29 mouse cellular contexts compared by ENCODE assay signal in the genomic region with DNA sequence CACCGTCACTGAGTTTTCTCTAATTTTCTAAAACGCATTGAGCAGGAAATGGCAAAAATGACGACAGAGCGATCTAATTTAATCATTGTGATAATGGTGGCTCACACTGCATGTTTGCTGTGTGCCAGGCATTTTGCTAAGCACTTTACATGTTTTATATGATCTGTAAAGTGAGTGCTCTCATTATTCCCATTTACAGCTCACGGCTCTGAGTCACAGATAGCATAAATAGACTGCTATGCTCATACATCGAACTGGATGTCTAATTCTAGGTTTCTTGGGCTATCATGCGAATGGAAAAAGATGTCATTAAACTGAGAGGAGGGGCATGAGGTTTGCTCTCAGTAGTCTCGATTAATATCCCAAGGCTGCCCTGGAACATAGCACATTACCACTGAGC.
DNase-seq lines count a peak whose midpoint lies in the region; ATAC-seq and TF ChIP-seq lines count a peak whose summit lies in the region.
"Had no signal": no experiment of that assay in that cellular context is flagged by ENCODE, and none has a peak within 500 bp of the region (broad histone marks: within the 10 kb centered on the region; RNA-seq: fewer than 3 reads in every experiment).

No protein-coding gene starts in this region.

- H3K27me3 ChIP-seq in forebrain, embryonic 13.5 days = no peaks in the 10 kb centered on the region
- H3K27me3 ChIP-seq in forebrain, embryonic 11.5 days (ENCODE audit: control insufficient read depth, insufficient read depth, low read length) = no peaks in the 10 kb centered on the region
- H3K27me3 ChIP-seq in hindbrain, postnatal 0 days (ENCODE audit: insufficient read depth, low read length) = no peaks in the 10 kb centered on the region
- no peaks in the 10 kb centered on the region for H3K27me3 ChIP-seq in hindbrain, embryonic 11.5 days (ENCODE audit: control insufficient read depth, insufficient read depth, low read length)
- no peaks in the 10 kb centered on the region for H3K27me3 ChIP-seq in forebrain, embryonic 15.5 days
- H3K27me3 ChIP-seq: embryonic facial prominence, embryonic 12.5 days; heart, embryonic 13.5 days; midbrain, embryonic 13.5 days had no signal

- H3K9me3 ChIP-seq in forebrain, embryonic 13.5 days (replicated peaks) = no peaks in the 10 kb centered on the region
- H3K9me3 ChIP-seq in forebrain, embryonic 11.5 days (ENCODE audit: control insufficient read depth, low read length) = no peaks in the 10 kb centered on the region
- H3K9me3 ChIP-seq in hindbrain, postnatal 0 days (ENCODE audit: low read length) = no peaks in the 10 kb centered on the region
- H3K9me3 ChIP-seq in hindbrain, embryonic 11.5 days (ENCODE audit: control insufficient read depth, low read length) = no peaks in the 10 kb centered on the region
- no peaks in the 10 kb centered on the region for H3K9me3 ChIP-seq in forebrain, embryonic 15.5 days
- H3K9me3 ChIP-seq: embryonic facial prominence, embryonic 12.5 days; G1E; heart, embryonic 13.5 days; midbrain, embryonic 13.5 days had no signal

- no peak overlapping the region for H3K9ac ChIP-seq in forebrain, embryonic 13.5 days
- no peak overlapping the region for H3K9ac ChIP-seq in forebrain, embryonic 11.5 days (ENCODE audit: low read length)
- H3K9ac ChIP-seq in hindbrain, postnatal 0 days (replicated peaks; ENCODE audit: low read length) = no peak overlapping the region
- H3K9ac ChIP-seq in hindbrain, embryonic 11.5 days (ENCODE audit: low read depth, low read length) = no peak overlapping the region
- H3K9ac ChIP-seq in forebrain, embryonic 15.5 days (replicated peaks) = no peak overlapping the region
- H3K9ac ChIP-seq: embryonic facial prominence, embryonic 12.5 days; heart, embryonic 13.5 days; liver, embryonic 14.5 days; midbrain, embryonic 13.5 days had no signal

- H3K4me2 ChIP-seq in forebrain, embryonic 13.5 days = no peak overlapping the region
- H3K4me2 ChIP-seq in forebrain, embryonic 11.5 days (ENCODE audit: low read depth, low read length, severe bottlenecking) = no peak overlapping the region
- no peak overlapping the region for H3K4me2 ChIP-seq in hindbrain, postnatal 0 days (ENCODE audit: low read depth, low read length)
- H3K4me2 ChIP-seq in hindbrain, embryonic 11.5 days (replicated peaks; ENCODE audit: low read depth, low read length) = no peak overlapping the region
- no peak overlapping the region for H3K4me2 ChIP-seq in forebrain, embryonic 15.5 days (replicated peaks)
- H3K4me2 ChIP-seq: embryonic facial prominence, embryonic 12.5 days; heart, embryonic 13.5 days; midbrain, embryonic 13.5 days had no signal

- no peak overlapping the region for H3K4me3 ChIP-seq in forebrain, embryonic 13.5 days
- H3K4me3 ChIP-seq in forebrain, embryonic 11.5 days (ENCODE audit: low read depth, low read length) = no peak overlapping the region
- no peak overlapping the region for H3K4me3 ChIP-seq in hindbrain, postnatal 0 days (ENCODE audit: low read length)
- no peak overlapping the region for H3K4me3 ChIP-seq in hindbrain, embryonic 11.5 days (ENCODE audit: low read depth, low read length)
- no peak overlapping the region for H3K4me3 ChIP-seq in forebrain, embryonic 15.5 days
- H3K4me3 ChIP-seq: embryonic facial prominence, embryonic 12.5 days; heart, embryonic 13.5 days; midbrain, embryonic 13.5 days had no signal

- no peaks in the 10 kb centered on the region for H3K4me1 ChIP-seq in forebrain, embryonic 13.5 days
- no peaks in the 10 kb centered on the region for H3K4me1 ChIP-seq in forebrain, embryonic 11.5 days (replicated peaks; ENCODE audit: control insufficient read depth, insufficient read depth, low read length)
- no peaks in the 10 kb centered on the region for H3K4me1 ChIP-seq in hindbrain, postnatal 0 days (ENCODE audit: insufficient read depth, low read length)
- no peaks in the 10 kb centered on the region for H3K4me1 ChIP-seq in hindbrain, embryonic 11.5 days (replicated peaks; ENCODE audit: control insufficient read depth, insufficient read depth, low read length)
- H3K4me1 ChIP-seq in forebrain, embryonic 15.5 days = no peaks in the 10 kb centered on the region
- H3K4me1 ChIP-seq: embryonic facial prominence, embryonic 12.5 days; heart, embryonic 13.5 days; midbrain, embryonic 13.5 days had no signal

- WGBS in forebrain, embryonic 13.5 days = 77% methylated on average over 8 of the region's 8 CpGs
- 91% methylated on average over 8 of the region's 8 CpGs for WGBS in forebrain, embryonic 11.5 days
- WGBS in hindbrain, postnatal 0 days = 77% methylated on average over 8 of the region's 8 CpGs
- WGBS in hindbrain, embryonic 11.5 days = 92% methylated on average over 8 of the region's 8 CpGs
- WGBS in forebrain, embryonic 15.5 days = 71% methylated on average over 8 of the region's 8 CpGs

- H3K36me3 ChIP-seq in forebrain, embryonic 13.5 days (ENCODE audit: poor library complexity, severe bottlenecking) = no peaks in the 10 kb centered on the region
- no peaks in the 10 kb centered on the region for H3K36me3 ChIP-seq in forebrain, embryonic 11.5 days (ENCODE audit: control insufficient read depth, insufficient read depth, low read length)
- no peaks in the 10 kb centered on the region for H3K36me3 ChIP-seq in hindbrain, postnatal 0 days (ENCODE audit: insufficient read depth, low read length)
- no peaks in the 10 kb centered on the region for H3K36me3 ChIP-seq in hindbrain, embryonic 11.5 days (ENCODE audit: control insufficient read depth, insufficient read depth, low read length)
- H3K36me3 ChIP-seq in forebrain, embryonic 15.5 days = no peaks in the 10 kb centered on the region
- H3K36me3 ChIP-seq: embryonic facial prominence, embryonic 12.5 days; G1E; heart, embryonic 13.5 days; midbrain, embryonic 13.5 days had no signal

- no peak for DNase-seq in forebrain, embryonic 11.5 days (ENCODE audit: low spot score)
- no peak for DNase-seq in hindbrain, postnatal 0 days (ENCODE audit: low spot score)
- DNase-seq in hindbrain, embryonic 11.5 days (ENCODE audit: low spot score) = no peak
- DNase-seq in MN1 (ENCODE audit: low spot score) = peak; percentile 10
- DNase-seq in heart, adult 9 months (ENCODE audit: low spot score in 2 of 2) = no peak
- DNase-seq: adrenal gland, postnatal 10 days; cerebellum, adult 11-12 months; cerebellum, adult 9-11 months; embryo, embryonic 11 days; gastrocnemius, postnatal 25 days; heart, adult 18-20 months; heart, postnatal 10 days; kidney, adult 9 months; kidney, postnatal 10 days; layer of hippocampus, postnatal 36 days; liver; lung, adult 2 months; lung, postnatal 10 days had no signal

- H3K27ac ChIP-seq in forebrain, embryonic 13.5 days = no peak overlapping the region
- no peak overlapping the region for H3K27ac ChIP-seq in forebrain, embryonic 11.5 days (ENCODE audit: low read depth, low read length)
- no peak overlapping the region for H3K27ac ChIP-seq in hindbrain, postnatal 0 days
- no peak overlapping the region for H3K27ac ChIP-seq in hindbrain, embryonic 11.5 days (ENCODE audit: low read depth, low read length)
- no peak overlapping the region for H3K27ac ChIP-seq in forebrain, embryonic 15.5 days (replicated peaks)
- H3K27ac ChIP-seq: embryonic facial prominence, embryonic 12.5 days; heart, embryonic 13.5 days; liver, embryonic 14.5 days; macrophage; midbrain, embryonic 13.5 days had no signal

- TF ChIP-seq CTCF in hindbrain, postnatal 0 days (IDR thresholded peaks at IDR 0.05; ENCODE audit: low read depth) = no peak

- ATAC-seq in forebrain, embryonic 13.5 days = peak; percentile 55
- ATAC-seq in forebrain, embryonic 11.5 days (replicated peaks; ENCODE audit: low FRiP score) = no peak
- ATAC-seq in hindbrain, postnatal 0 days = 0 out of 2 replicates have a peak, but pooled peaks have one; percentile 18
- no peak for ATAC-seq in hindbrain, embryonic 11.5 days (ENCODE audit: low FRiP score)
- ATAC-seq in forebrain, embryonic 15.5 days (replicated peaks) = peak; percentile 71
- ATAC-seq in inflammation-experienced regulatory T-cells, adult 6 months = no peak
- ATAC-seq: intestine, embryonic 16.5 days; midbrain, embryonic 13.5 days; Patski had no signal

Comparison
In these comparisons a context has a peak if more than half of its experiments do, and no peak if none do; other contexts are left out.
1. ATAC-seq: peak in forebrain, embryonic 13.5 days (single experiment), hindbrain, postnatal 0 days (single experiment) and forebrain, embryonic 15.5 days (single experiment); none in forebrain, embryonic 11.5 days (single experiment), hindbrain, embryonic 11.5 days (single experiment) and inflammation-experienced regulatory T-cells, adult 6 months (single experiment).